Mouse (Mus musculus): ENCODE measurements around the gene Gm10697. TPM values are rescaled to one million over a fixed set of nuclear protein-coding genes. Genes with fewer than 3 reads are reported as not detected.
"Not testable (repeated sequence)": the region's sequence is repeated elsewhere in the genome, so short reads cannot be mapped to it uniquely, and the experiment has no call there.

Gene Gm10697
- not detected for total RNA-seq (2021)
- long read RNA-seq, experiment 1 = 0 reads
- long read RNA-seq, experiment 2 = 0 reads

GRCm38 (mm10) chr3:94072544-94072943, at the start of gene Gm10697:
Gene Gm10697, minus strand, starts transcription at chr3:94072644.
- intact Hi-C loops (cut with DNase I) = not testable (repeated sequence)

GRCm38 (mm10) chr3:94115071-94115470, 42.6 kb upstream of the Gm10697 start:
- DNase-seq; intact Hi-C loops (cut with DNase I): not testable (repeated sequence)

More at GRCm38 (mm10) chr3:94072544-94072943, at the start of gene Gm10697:
- DNase-seq = not testable (repeated sequence)

GRCm38 (mm10) chr3:94054785-94055184, 17.7 kb downstream of the Gm10697 start, which contains the start of gene Gm9125:
Gene Gm9125, minus strand, starts transcription at chr3:94054885.
- intact Hi-C loops (cut with DNase I); DNase-seq: not testable (repeated sequence)

GRCm38 (mm10) chr3:94049566-94050121, 22.8 kb downstream of the Gm10697 start:
- intact Hi-C loops (cut with DNase I); DNase-seq: not testable (repeated sequence)

- DNase-seq; intact Hi-C loops (cut with DNase I): not testable (repeated sequence)
Observed at GRCm38 (mm10) chr3:94038241-94038640, 34.2 kb downstream of the Gm10697 start.

- intact Hi-C loops (cut with DNase I); DNase-seq: not testable (repeated sequence)
Observed at GRCm38 (mm10) chr3:94034400-94034799, 38.0 kb downstream of the Gm10697 start.

Other genes with a start within 250 kb of the Gm10697 start
- not detected for gene Tdpoz3, start 246.6 kb downstream of the Gm10697 start, total RNA-seq (2021)
- not detected for gene Gm9117, start 129.1 kb downstream of the Gm10697 start, total RNA-seq (2021)
- not detected for gene Tdpoz5, start 111.3 kb downstream of the Gm10697 start, total RNA-seq (2021)
- gene Gm9125, start 17.8 kb downstream of the Gm10697 start, total RNA-seq (2021) = not detected
- gene Gm10696, start 105.5 kb upstream of the Gm10697 start, total RNA-seq (2021) = not detected
- gene Gm5286, start 124.1 kb upstream of the Gm10697 start, total RNA-seq (2021) = not detected
- not detected for gene Gm4778, start 191.4 kb upstream of the Gm10697 start, total RNA-seq (2021)
- gene Them4, start 237.4 kb upstream of the Gm10697 start, total RNA-seq (2021) = 10 to 100 TPM; 12.6 to 14.9 TPM

Data from heart, postnatal 14 days (tissue).